Mouse (Mus musculus) liver, embryonic 14.5 days (tissue): ENCODE results near the gene Smc1b.

Experiments
- CTCF ChIP-seq: IDR thresholded peaks from 2 replicates; pipeline ENCODE4 v1.5.1; 2016; ENCODE audit warnings: antibody characterized with exemption, low read depth, control low read depth
- EP300 ChIP-seq: IDR thresholded peaks from 2 replicates; pipeline ENCODE4 v1.6.1; 2016; ENCODE audit warnings: antibody characterized with exemption, low read depth

- no peak for TF ChIP-seq EP300
- no peak for TF ChIP-seq CTCF
Observed at GRCm38 (mm10) chr15:85043116-85043515, 88.6 kb downstream of the Smc1b start.
